Mouse (Mus musculus) thymus, adult 2 months (tissue): ENCODE measurements around the gene Col4a2.

ENCODE experiments used
- CTCF ChIP-seq: fragments of 200-500 bp; IDR thresholded peaks from 2 replicates; pipeline ENCODE4 v1.5.1; 2012; ENCODE audit warnings: mild to moderate bottlenecking, control low read depth, low read length, moderate library complexity, borderline replicate concordance; ENCODE audit not compliant: control insufficient read depth, poor library complexity, insufficient read depth; ENCODE audit errors: extremely low read depth
- POLR2A ChIP-seq: fragments of 200-500 bp; IDR thresholded peaks from 2 replicates; pipeline ENCODE4 v1.6.1; 2012; ENCODE audit warnings: mild to moderate bottlenecking, low read length, control low read depth, moderate library complexity; ENCODE audit not compliant: control insufficient read depth, poor library complexity, insufficient read depth; ENCODE audit errors: extremely low read depth

GRCm38 (mm10) chr8:11299317-11299602 is 13.3 kb upstream of the Col4a2 start:
- TF ChIP-seq CTCF (no peak), POLR2A (no peak)
